Mouse (Mus musculus) C2C12 (cell line): ENCODE measurements around the gene Tbc1d9.

Experiments
- CEBPB ChIP-seq: IDR thresholded peaks from one replicate; pipeline ENCODE4 v1.6.1; 2011; ENCODE audit warnings: low read depth, mild to moderate bottlenecking, control low read depth, moderate library complexity
- CTCF ChIP-seq: IDR thresholded peaks from one replicate; pipeline ENCODE4 v1.5.1; 2011; ENCODE audit not compliant: control insufficient read depth, insufficient read depth, insufficient read length
- MYOD1 ChIP-seq: IDR thresholded peaks from one replicate; pipeline ENCODE4 v1.6.1; 2011; ENCODE audit warnings: low read depth; ENCODE audit not compliant: control insufficient read depth, insufficient read length
- USF1 ChIP-seq: IDR thresholded peaks from one replicate; pipeline ENCODE4 v1.6.1; 2011; ENCODE audit warnings: low read depth, mild to moderate bottlenecking, control low read depth, moderate library complexity

DNA sequence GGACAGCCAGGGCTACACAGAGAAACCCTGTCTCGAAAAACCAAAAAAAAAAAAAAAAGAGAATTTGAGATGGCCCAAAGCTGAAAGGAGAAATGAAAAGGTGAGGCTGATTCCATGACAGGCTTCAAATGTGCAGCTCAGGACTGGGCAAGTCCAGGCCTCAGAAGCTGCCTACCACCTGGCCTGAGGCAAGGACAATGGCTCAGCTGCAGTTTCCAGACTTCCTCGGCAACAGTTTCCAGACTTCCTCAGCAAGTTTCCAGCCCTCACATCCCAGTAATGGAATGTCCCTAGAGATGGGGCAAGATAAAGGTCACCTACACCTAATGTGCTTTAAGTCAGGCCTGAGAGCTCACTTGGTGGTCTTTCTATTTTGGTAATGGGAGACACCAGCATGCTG, 13.1 kb upstream of the Tbc1d9 start:
- TF ChIP-seq CTCF (no peak), MYOD1 (no peak), USF1 (no peak), CEBPB (no peak)
